Mouse (Mus musculus) liver, embryonic 16.5 days (tissue): ENCODE data around the gene Gale. TPM values are rescaled to one million over a fixed set of nuclear protein-coding genes. Genes with fewer than 3 reads are reported as not detected.
A peak's percentile ranks its signal among the peaks of the same experiment; 100 is the strongest.

Source experiments
- ATAC-seq: fragments of 200-750 bp; cut with Nextera tagmentation; 2 replicates; pipeline ENCODE4 v1.8.0; 2017; ENCODE audit warnings: low read depth, mild to moderate bottlenecking, moderate number of reproducible peaks, moderate library complexity
- H3K27ac ChIP-seq: fragments of 300-500 bp; sonication (generic); 2 replicates; pipeline ENCODE4 v1.5.1; 2014; ENCODE audit warnings: mild to moderate bottlenecking, low read length
- H3K27me3 ChIP-seq: fragments of 300-500 bp; sonication (generic); 2 replicates; pipeline ENCODE4 v1.6.1; 2014; ENCODE audit warnings: low read depth, low read length, mixed read lengths; ENCODE audit not compliant: control insufficient read depth, insufficient read depth
- H3K36me3 ChIP-seq: fragments of 300-500 bp; sonication (generic); 2 replicates; pipeline ENCODE4 v1.6.1; 2014; ENCODE audit warnings: mild to moderate bottlenecking; ENCODE audit not compliant: control insufficient read depth, insufficient read depth
- H3K4me1 ChIP-seq: fragments of 300-500 bp; sonication (generic); 2 replicates; pipeline ENCODE4 v1.6.1; 2014; ENCODE audit warnings: low read depth, low read length, mixed read lengths; ENCODE audit not compliant: control insufficient read depth
- H3K4me2 ChIP-seq: fragments of 300-500 bp; sonication (generic); 2 replicates; pipeline ENCODE4 v1.6.1; 2014; ENCODE audit warnings: low read depth, low read length, mixed read lengths
- H3K4me3 ChIP-seq: fragments of 300-500 bp; sonication (generic); 2 replicates; pipeline ENCODE4 v1.5.1; 2014; ENCODE audit warnings: low read depth, mild to moderate bottlenecking, low read length
- H3K9ac ChIP-seq: fragments of 300-500 bp; sonication (generic); 2 replicates; pipeline ENCODE4 v1.6.1; 2014; ENCODE audit warnings: low read depth, low read length
- H3K9me3 ChIP-seq: fragments of 300-500 bp; sonication (generic); replicated peaks from 2 replicates; pipeline ENCODE4 v1.6.1; 2016; ENCODE audit warnings: low read length; ENCODE audit not compliant: control insufficient read depth
- WGBS: fragments of 180-500 bp; shearing (Covaris S2); extraction: QIAGEN DNeasy Blood & Tissue Kit; methylation state at CpG from one replicate; pipeline ENCODE4 v1.1.7; 2014; ENCODE audit not compliant: insufficient replicate concordance; 5-methylcytosine and 5-hydroxymethylcytosine counted together
- polyA plus RNA-seq: library from polyadenylated mRNA; unstranded; fragments of >200 nt; fragmentation: Nextera tagmentation; extraction: Ambion mirVana; gene quantifications from 2 replicates; pipeline ENCODE4 v1.2.1, GENCODE M21; 2015

The Gale gene
- polyA plus RNA-seq, 1 experiment from 2014 or later, result 37.6 TPM

DNA sequence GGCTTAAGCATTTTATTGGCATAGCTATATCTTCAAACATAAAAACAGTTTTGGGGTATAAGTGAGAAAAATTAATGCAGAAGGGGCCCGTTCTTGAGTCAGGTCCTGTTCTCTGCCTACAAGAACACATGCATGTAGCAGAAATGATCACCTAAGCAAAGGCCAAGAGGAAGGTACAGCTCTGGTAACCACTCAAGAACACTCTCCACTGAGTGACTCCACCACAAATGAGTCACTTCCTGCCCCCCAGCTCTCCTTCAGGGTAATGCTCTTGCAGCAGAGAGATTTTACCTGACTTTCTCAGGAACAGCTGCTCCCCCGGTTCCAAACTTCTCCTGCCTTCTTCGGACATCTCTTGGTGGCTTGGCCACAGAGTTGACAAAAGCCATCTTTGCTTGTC is 43.3 kb downstream of the Gale start:
- Histone ChIP-seq H3K9ac (no peak overlapping the region), H3K36me3 (peaks cover 79% of the 10 kb centered on the region), H3K9me3 (no peaks in the 10 kb centered on the region), H3K4me1 (peaks cover 2% of the 10 kb centered on the region; the same call in 1 of the 2 replicates), H3K4me2 (no peak overlapping the region), H3K27me3 (no peaks in the 10 kb centered on the region), H3K27ac (no peak overlapping the region), H3K4me3 (no peak overlapping the region)
- ATAC-seq, result no peak
- 75% methylated on average over 3 of the region's 3 CpGs for WGBS

- 78% methylated on average over 8 of the region's 8 CpGs for WGBS
- no peak overlapping the region for H3K4me2 ChIP-seq
- peaks cover 83% of the 10 kb centered on the region for H3K36me3 ChIP-seq
- peaks cover 2% of the 10 kb centered on the region; the same call in 1 of the 2 replicates for H3K4me1 ChIP-seq
- ATAC-seq, result peak; percentile 76
- H3K27ac ChIP-seq, result peak overlapping the region; percentile 65
- H3K9ac ChIP-seq, result no peak overlapping the region
- H3K27me3 ChIP-seq, result no peaks in the 10 kb centered on the region
- no peak overlapping the region for H3K4me3 ChIP-seq
- no peaks in the 10 kb centered on the region for H3K9me3 ChIP-seq
Observed at GRCm38 (mm10) chr4:136008782-136009447, 45.4 kb downstream of the Gale start.

- Histone ChIP-seq H3K4me2 (no peak overlapping the region), H3K36me3 (peaks cover 67% of the 10 kb centered on the region), H3K4me1 (peaks cover 2% of the 10 kb centered on the region; the same call in 1 of the 2 replicates), H3K9me3 (no peaks in the 10 kb centered on the region), H3K4me3 (no peak overlapping the region), H3K27ac (no peak overlapping the region), H3K9ac (no peak overlapping the region), H3K27me3 (no peaks in the 10 kb centered on the region)
- no peak for ATAC-seq
- WGBS, result 88% methylated on average over 4 of the region's 4 CpGs
Observed at GRCm38 (mm10) chr4:136010586-136010985, 47.1 kb downstream of the Gale start.

DNA sequence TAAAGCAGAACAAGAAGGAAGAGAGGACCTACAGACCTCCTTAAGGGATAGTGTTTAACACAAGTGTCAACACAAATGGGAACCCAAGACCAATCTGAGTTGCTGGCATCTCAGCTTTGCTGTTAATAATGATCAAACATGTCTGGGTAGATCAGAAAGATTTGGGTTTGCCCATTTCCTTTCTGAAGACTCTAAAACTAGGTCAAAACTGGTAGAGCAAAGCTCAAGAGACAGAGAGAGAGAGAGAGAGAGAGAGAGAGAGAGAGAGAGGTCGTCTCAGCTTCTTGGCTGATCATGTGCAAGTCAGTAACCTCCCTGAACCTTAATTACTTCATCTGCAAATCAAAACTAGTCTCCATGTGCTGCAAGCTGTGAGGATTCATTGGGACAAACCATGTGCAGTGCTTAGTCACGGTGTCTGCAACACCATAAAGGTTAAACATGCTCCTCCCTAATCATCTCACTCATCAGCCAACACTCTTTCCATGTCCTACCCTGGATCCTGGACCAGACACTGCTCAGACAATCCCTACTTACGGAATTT is 52.6 kb downstream of the Gale start:
- H3K4me3 ChIP-seq, result no peak overlapping the region
- no peak for ATAC-seq

More for the DNA sequence above, 52.6 kb downstream of the Gale start:
- no peaks in the 10 kb centered on the region for H3K27me3 ChIP-seq
- H3K36me3 ChIP-seq, result peaks cover 21% of the 10 kb centered on the region
- peaks cover 19% of the 10 kb centered on the region for H3K4me1 ChIP-seq
- H3K4me2 ChIP-seq, result no peak overlapping the region
- H3K27ac ChIP-seq, result no peak overlapping the region
- no peak overlapping the region for H3K9ac ChIP-seq
- H3K9me3 ChIP-seq, result no peaks in the 10 kb centered on the region
- WGBS, result 69% methylated on average over 3 of the region's 3 CpGs

Other genes with a start within 250 kb of the Gale start
- 0.34 and 0.50 TPM in 2 replicates for gene Il22ra1, start 235.6 kb upstream of the Gale start, polyA plus RNA-seq
- 0.35 and 0.72 TPM in 2 replicates for gene Myom3, start 204.0 kb upstream of the Gale start, polyA plus RNA-seq
- gene Srsf10, start 108.0 kb upstream of the Gale start, polyA plus RNA-seq, result 81.8 and 90.3 TPM in 2 replicates
- 74.9 and 81.1 TPM in 2 replicates for gene Pnrc2, start 89.9 kb upstream of the Gale start, polyA plus RNA-seq
- 2.9 TPM in 2 replicates for gene Cnr2, start 68.3 kb upstream of the Gale start, polyA plus RNA-seq
- 22.7 and 28.0 TPM in 2 replicates for gene Fuca1, start 43.0 kb upstream of the Gale start, polyA plus RNA-seq
- gene Hmgcl, start 17.3 kb upstream of the Gale start, polyA plus RNA-seq, result 105 and 107 TPM in 2 replicates
- 37.0 and 39.9 TPM in 2 replicates for gene Lypla2, start 8.9 kb downstream of the Gale start, polyA plus RNA-seq
- 61.4 and 63.3 TPM in 2 replicates for gene Pithd1, start 23.5 kb downstream of the Gale start, polyA plus RNA-seq
- 29.1 and 29.4 TPM in 2 replicates for gene Eloa, start 58.0 kb downstream of the Gale start, polyA plus RNA-seq
- 216 and 219 TPM in 2 replicates for gene Rpl11, start 89.7 kb downstream of the Gale start, polyA plus RNA-seq
- 37.5 and 40.6 TPM in 2 replicates for gene Id3, start 179.8 kb downstream of the Gale start, polyA plus RNA-seq
- gene E2f2, start 208.7 kb downstream of the Gale start, polyA plus RNA-seq, result 83.5 and 93.6 TPM in 2 replicates
- gene Asap3, start 242.6 kb downstream of the Gale start, polyA plus RNA-seq, result 2.2 and 3.0 TPM in 2 replicates